Mouse (Mus musculus) MEL (cell line): ENCODE data around the gene Grin3b.

Experiments
- CTCF ChIP-seq, 3 experiments: IDR thresholded peaks in 2 of 3; conservative IDR thresholded peaks in 1 of 3; 2 replicates each; pipeline ENCODE4 v1.5.1; 2011 to 2012; ENCODE audit warnings: low read length in 3 of 3, low read depth in 2 of 3, mild to moderate bottlenecking in 2 of 3, improper control_type of control experiment in 1 of 3, inconsistent platforms in 1 of 3, mixed read lengths in 1 of 3, moderate library complexity in 1 of 3; ENCODE audit not compliant: control insufficient read depth in 1 of 3, insufficient read depth in 1 of 3, poor library complexity in 1 of 3, severe bottlenecking in 1 of 3
- E2F4 ChIP-seq: IDR thresholded peaks from 2 replicates; pipeline ENCODE4 v1.6.1; 2011; ENCODE audit warnings: low read depth, low read length, improper control_type of control experiment, borderline replicate concordance
- ELF1 ChIP-seq: IDR thresholded peaks from 2 replicates; pipeline ENCODE4 v1.6.1; 2014; ENCODE audit warnings: low read depth, mild to moderate bottlenecking, inconsistent platforms, low read length, improper control_type of control experiment, moderate library complexity
- EP300 ChIP-seq, 2 experiments: IDR thresholded peaks; 2 replicates each; pipeline ENCODE4 v1.6.1; 2011; ENCODE audit warnings: improper control_type of control experiment in 2 of 2, low read length in 2 of 2, low read depth in 1 of 2, mild to moderate bottlenecking in 1 of 2
- ETS1 ChIP-seq: IDR thresholded peaks from 2 replicates; pipeline ENCODE4 v1.6.1; 2012; ENCODE audit warnings: low read depth, mild to moderate bottlenecking, inconsistent platforms, low read length, improper control_type of control experiment, moderate library complexity
- GATA1 ChIP-seq: IDR thresholded peaks from 2 replicates; pipeline ENCODE4 v1.6.1; 2011; ENCODE audit warnings: low read depth, low read length, improper control_type of control experiment
- HCFC1 ChIP-seq: IDR thresholded peaks from 2 replicates; pipeline ENCODE4 v1.6.1; 2012; ENCODE audit warnings: low read depth, mild to moderate bottlenecking, inconsistent platforms, low read length, improper control_type of control experiment, moderate library complexity
- MAFK ChIP-seq: IDR thresholded peaks from 2 replicates; pipeline ENCODE4 v1.6.1; 2011; ENCODE audit warnings: low read depth, mild to moderate bottlenecking, low read length, improper control_type of control experiment, borderline replicate concordance
- MAX ChIP-seq: IDR thresholded peaks from 2 replicates; pipeline ENCODE4 v1.6.1; 2011; ENCODE audit warnings: low read length, improper control_type of control experiment
- POLR2A ChIP-seq, 2 experiments: IDR thresholded peaks; 2 replicates each; pipeline ENCODE4 v1.6.1; 2011 to 2012; ENCODE audit warnings: low read length in 2 of 2, mild to moderate bottlenecking in 2 of 2, control low read depth in 1 of 2, improper control_type of control experiment in 1 of 2, low read depth in 1 of 2, moderate library complexity in 1 of 2; ENCODE audit not compliant: control insufficient read depth in 1 of 2, insufficient read depth in 1 of 2, poor library complexity in 1 of 2
- SIN3A ChIP-seq: IDR thresholded peaks from 2 replicates; pipeline ENCODE4 v1.6.1; 2012; ENCODE audit warnings: low read length, improper control_type of control experiment, inconsistent platforms
- TAL1 ChIP-seq: IDR thresholded peaks from 2 replicates; pipeline ENCODE4 v1.6.1; 2012; ENCODE audit warnings: mild to moderate bottlenecking, inconsistent platforms, low read length, moderate library complexity, mixed read lengths
- USF1 ChIP-seq: IDR thresholded peaks from 2 replicates; pipeline ENCODE4 v1.6.1; 2014; ENCODE audit warnings: low read depth, mild to moderate bottlenecking, inconsistent platforms, low read length, improper control_type of control experiment, moderate library complexity
- ZC3H11A ChIP-seq: IDR thresholded peaks from 2 replicates; pipeline ENCODE4 v1.6.1; 2012; ENCODE audit warnings: low read depth, mild to moderate bottlenecking, inconsistent platforms, low read length, improper control_type of control experiment

DNA sequence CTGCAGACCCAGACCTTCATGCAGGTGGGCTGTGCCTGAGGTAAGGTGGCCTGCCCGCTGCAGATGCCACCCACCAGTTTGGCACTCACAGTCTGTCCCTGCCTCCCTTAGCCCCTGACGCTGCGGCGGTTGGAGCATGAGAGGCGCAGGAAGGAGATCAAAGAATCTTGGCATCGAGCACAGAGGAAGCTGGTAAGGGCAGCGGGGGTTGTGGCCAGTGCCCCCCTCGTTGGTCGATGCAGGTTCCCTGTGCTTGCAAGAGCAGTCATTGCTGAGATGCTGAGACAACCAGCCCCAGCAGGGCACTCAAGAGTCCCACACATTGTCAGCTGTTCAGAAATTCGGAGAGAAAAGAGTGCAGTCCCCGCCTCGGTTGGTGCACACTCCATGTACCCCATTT is 51.6 kb downstream of the Grin3b start:
- no peak for TF ChIP-seq TAL1
- TF ChIP-seq E2F4, result no peak
- no peak for TF ChIP-seq EP300 (IDR thresholded peaks at IDR 0.05; ENCODE audit: low read depth in 1 of 2, low read length in 2 of 2)
- TF ChIP-seq POLR2A (IDR thresholded peaks at IDR 0.05; ENCODE audit: control insufficient read depth in 1 of 2, insufficient read depth in 1 of 2, low read depth in 1 of 2, low read length in 2 of 2, poor library complexity in 1 of 2), result no peak
- no peak for TF ChIP-seq GATA1
- TF ChIP-seq SIN3A, result no peak
- TF ChIP-seq CTCF (IDR thresholded peaks at IDR 0.05 in 2 of 3, conservative IDR thresholded peaks at IDR 0.05 in 1 of 3; ENCODE audit: control insufficient read depth in 1 of 3, insufficient read depth in 1 of 3, low read depth in 2 of 3, low read length in 3 of 3, poor library complexity in 1 of 3, severe bottlenecking in 1 of 3), result no peak
- no peak for TF ChIP-seq HCFC1
- no peak for TF ChIP-seq MAX
- no peak for TF ChIP-seq ELF1
- no peak for TF ChIP-seq ZC3H11A
- TF ChIP-seq ETS1, result no peak
- no peak for TF ChIP-seq MAFK
- no peak for TF ChIP-seq USF1
